Mouse (Mus musculus) embryonic facial prominence, embryonic 11.5 days (tissue): ENCODE results near the gene Pcbp2. TPM values are rescaled to one million over a fixed set of nuclear protein-coding genes. Genes with fewer than 3 reads are reported as not detected.

Experiments used
- ATAC-seq: fragments of 200-750 bp; cut with Nextera tagmentation; replicated peaks from 2 replicates; pipeline ENCODE4 v1.8.0; 2017; ENCODE audit warnings: low read depth; ENCODE audit not compliant: insufficient number of reproducible peaks, low FRiP score, low TSS enrichment
- DNase-seq: peaks from one replicate; pipeline ENCODE4 v3.0.0-alpha.2; 2015; ENCODE audit warnings: low spot score
- H3K27ac ChIP-seq: fragments of 300-500 bp; sonication (generic); replicated peaks from 2 replicates; pipeline ENCODE4 v1.5.1; 2014; ENCODE audit warnings: mild to moderate bottlenecking, low read depth, low read length, control low read depth
- H3K27me3 ChIP-seq: fragments of 300-500 bp; sonication (generic); 2 replicates; pipeline ENCODE4 v1.6.1; 2014; ENCODE audit warnings: mild to moderate bottlenecking, low read length, moderate library complexity, mixed read lengths; ENCODE audit not compliant: control insufficient read depth, insufficient read depth
- H3K36me3 ChIP-seq: fragments of 300-500 bp; sonication (generic); replicated peaks from 2 replicates; pipeline ENCODE4 v1.6.1; 2014; ENCODE audit warnings: low read depth, mild to moderate bottlenecking, low read length, moderate library complexity, mixed read lengths; ENCODE audit not compliant: control insufficient read depth, insufficient read depth
- H3K4me1 ChIP-seq: fragments of 300-500 bp; sonication (generic); 2 replicates; pipeline ENCODE4 v1.6.1; 2014; ENCODE audit warnings: low read length, mixed read lengths; ENCODE audit not compliant: control insufficient read depth, insufficient read depth
- H3K4me2 ChIP-seq: fragments of 300-500 bp; sonication (generic); 2 replicates; pipeline ENCODE4 v1.6.1; 2014; ENCODE audit warnings: low read depth, mild to moderate bottlenecking, control low read depth, low read length, moderate library complexity
- H3K4me3 ChIP-seq: fragments of 300-500 bp; sonication (generic); 2 replicates; pipeline ENCODE4 v1.5.1; 2014; ENCODE audit warnings: low read depth, low read length, control low read depth
- H3K9ac ChIP-seq: fragments of 300-500 bp; sonication (generic); replicated peaks from 2 replicates; pipeline ENCODE4 v1.6.1; 2014; ENCODE audit warnings: mild to moderate bottlenecking, control low read depth, low read length
- H3K9me3 ChIP-seq: fragments of 300-500 bp; sonication (generic); replicated peaks from 2 replicates; pipeline ENCODE4 v1.6.1; 2016; ENCODE audit warnings: mild to moderate bottlenecking, low read length, inconsistent platforms, mixed read lengths; ENCODE audit not compliant: control insufficient read depth
- WGBS: fragments of 180-500 bp; shearing (Covaris S2); extraction: QIAGEN DNeasy Blood & Tissue Kit; methylation state at CpG from one replicate; pipeline ENCODE4 v1.1.7; 2014; 5-methylcytosine and 5-hydroxymethylcytosine counted together
- polyA plus RNA-seq: library from polyadenylated mRNA; unstranded; fragments of >200 nt; fragmentation: Nextera tagmentation; extraction: Ambion mirVana; gene quantifications from 2 replicates; pipeline ENCODE4 v1.2.1, GENCODE M21; 2014

Pcbp2 gene
- polyA plus RNA-seq, 1 experiment from 2014 or later = 288 TPM

- H3K4me2 ChIP-seq = peak overlapping the region; percentile 51
- no peaks in the 10 kb centered on the region for H3K36me3 ChIP-seq
- ATAC-seq (peak; percentile 53), DNase-seq (peak; percentile 82)
- no peaks in the 10 kb centered on the region for H3K4me1 ChIP-seq
- under 1% methylated on average over 28 of the region's 67 CpGs for WGBS
- H3K27ac ChIP-seq = peak overlapping the region; percentile 97
- no peaks in the 10 kb centered on the region for H3K9me3 ChIP-seq
- no peaks in the 10 kb centered on the region for H3K27me3 ChIP-seq
- peak overlapping the region; percentile 98 for H3K9ac ChIP-seq
- peak overlapping the region; percentile 82 for H3K4me3 ChIP-seq
Observed at GRCm38 (mm10) chr15:102470605-102471294, 411 bp downstream of the Pcbp2 start.

GRCm38 (mm10) chr15:102471295-102471645 lies 931 bp downstream of the Pcbp2 start:
- Histone ChIP-seq H3K4me3 (peak overlapping the region; percentile 82), H3K36me3 (no peaks in the 10 kb centered on the region), H3K4me1 (no peaks in the 10 kb centered on the region), H3K27me3 (no peaks in the 10 kb centered on the region), H3K9me3 (no peaks in the 10 kb centered on the region), H3K27ac (peak overlapping the region; percentile 97), H3K9ac (peak overlapping the region; percentile 98), H3K4me2 (peak overlapping the region; percentile 51)
- DNase-seq = no peak
- under 1% methylated on average over 10 of the region's 10 CpGs for WGBS
- ATAC-seq = no peak

GRCm38 (mm10) chr15:102471727-102472126 lies 1.4 kb downstream of the Pcbp2 start:
- peak overlapping the region; percentile 82 for H3K4me3 ChIP-seq
- ATAC-seq (no peak), DNase-seq (no peak)
- H3K36me3 ChIP-seq = no peaks in the 10 kb centered on the region
- H3K4me1 ChIP-seq = no peaks in the 10 kb centered on the region
- H3K9ac ChIP-seq = no peak overlapping the region
- H3K4me2 ChIP-seq = peak overlapping the region; percentile 51
- H3K27ac ChIP-seq = no peak overlapping the region
- no peaks in the 10 kb centered on the region for H3K9me3 ChIP-seq
- no peaks in the 10 kb centered on the region for H3K27me3 ChIP-seq

- Histone ChIP-seq H3K9ac (no peak overlapping the region), H3K27ac (no peak overlapping the region), H3K27me3 (no peaks in the 10 kb centered on the region), H3K4me3 (no peak overlapping the region), H3K9me3 (no peaks in the 10 kb centered on the region), H3K4me1 (no peaks in the 10 kb centered on the region), H3K36me3 (no peaks in the 10 kb centered on the region), H3K4me2 (no peak overlapping the region)
- no peak for ATAC-seq
- WGBS = 77% methylated on average over 2 of the region's 2 CpGs
- DNase-seq = no peak
Observed at GRCm38 (mm10) chr15:102473246-102473645, 2.9 kb downstream of the Pcbp2 start.

- no peaks in the 10 kb centered on the region for H3K27me3 ChIP-seq
- H3K9me3 ChIP-seq = no peaks in the 10 kb centered on the region
- no peaks in the 10 kb centered on the region for H3K4me1 ChIP-seq
- H3K4me2 ChIP-seq = no peak overlapping the region
- H3K36me3 ChIP-seq = no peaks in the 10 kb centered on the region; the same call in 1 of the 2 replicates
- H3K9ac ChIP-seq = no peak overlapping the region
- no peak overlapping the region for H3K4me3 ChIP-seq
- DNase-seq = no peak
- H3K27ac ChIP-seq = no peak overlapping the region
- no peak for ATAC-seq
- 91% methylated on average over 2 of the region's 2 CpGs for WGBS
Observed at GRCm38 (mm10) chr15:102474520-102474919, 4.2 kb downstream of the Pcbp2 start.

- H3K36me3 ChIP-seq = peaks cover 16% of the 10 kb centered on the region
- H3K4me1 ChIP-seq = no peaks in the 10 kb centered on the region
- WGBS = 87% methylated on average over 3 of the region's 3 CpGs
Observed at GRCm38 (mm10) chr15:102483136-102483535, 12.8 kb downstream of the Pcbp2 start.

GRCm38 (mm10) chr15:102485853-102486252 lies 15.5 kb downstream of the Pcbp2 start:
- Histone ChIP-seq H3K27ac (no peak overlapping the region), H3K36me3 (peaks cover 29% of the 10 kb centered on the region), H3K9me3 (no peaks in the 10 kb centered on the region), H3K4me2 (no peak overlapping the region), H3K4me3 (no peak overlapping the region), H3K4me1 (no peaks in the 10 kb centered on the region), H3K9ac (no peak overlapping the region), H3K27me3 (no peaks in the 10 kb centered on the region)
- DNase-seq (no peak), ATAC-seq (no peak)
- WGBS = 86% methylated on average over 12 of the region's 12 CpGs

More at GRCm38 (mm10) chr15:102483136-102483535, 12.8 kb downstream of the Pcbp2 start:
- no peak overlapping the region for H3K9ac ChIP-seq
- ATAC-seq = no peak
- H3K9me3 ChIP-seq = no peaks in the 10 kb centered on the region
- no peak overlapping the region for H3K27ac ChIP-seq
- no peaks in the 10 kb centered on the region for H3K27me3 ChIP-seq
- H3K4me2 ChIP-seq = no peak overlapping the region
- H3K4me3 ChIP-seq = no peak overlapping the region
- DNase-seq = no peak

GRCm38 (mm10) chr15:102487664-102488063 lies 17.3 kb downstream of the Pcbp2 start:
- H3K9ac ChIP-seq = no peak overlapping the region
- no peaks in the 10 kb centered on the region for H3K27me3 ChIP-seq
- H3K4me1 ChIP-seq = no peaks in the 10 kb centered on the region
- H3K4me3 ChIP-seq = no peak overlapping the region
- peaks cover 29% of the 10 kb centered on the region for H3K36me3 ChIP-seq
- 80% methylated on average over 1 of the region's 1 CpGs for WGBS
- no peak for ATAC-seq
- no peak for DNase-seq
- H3K9me3 ChIP-seq = no peaks in the 10 kb centered on the region
- no peak overlapping the region for H3K27ac ChIP-seq
- no peak overlapping the region for H3K4me2 ChIP-seq
